Mouse (Mus musculus) C2C12 (cell line): Measurements from ENCODE around the gene Sox6.

ENCODE experiments used
- CEBPB ChIP-seq: IDR thresholded peaks from one replicate; pipeline ENCODE4 v1.6.1; 2011; ENCODE audit warnings: low read depth, mild to moderate bottlenecking, control low read depth, moderate library complexity
- FOSL1 ChIP-seq: IDR thresholded peaks from one replicate; pipeline ENCODE4 v1.8.0; 2011; ENCODE audit warnings: mild to moderate bottlenecking, low read length; ENCODE audit not compliant: poor library complexity, insufficient read depth, severe bottlenecking
- MYOD1 ChIP-seq: IDR thresholded peaks from one replicate; pipeline ENCODE4 v1.6.1; 2011; ENCODE audit warnings: low read depth; ENCODE audit not compliant: control insufficient read depth, insufficient read length
- USF1 ChIP-seq: IDR thresholded peaks from one replicate; pipeline ENCODE4 v1.6.1; 2011; ENCODE audit warnings: low read depth, mild to moderate bottlenecking, control low read depth, moderate library complexity

- TF ChIP-seq FOSL1: no peak
- no peak for TF ChIP-seq CEBPB
- TF ChIP-seq USF1: no peak
- TF ChIP-seq MYOD1: no peak
Observed at GRCm38 (mm10) chr7:115686687-115687086, 351.9 kb downstream of the Sox6 start.
